Mouse (Mus musculus): ENCODE measurements around the gene Atp2b1. TPM values are rescaled to one million over a fixed set of nuclear protein-coding genes. Genes with fewer than 3 reads are reported as not detected.

Gene Atp2b1
- total RNA-seq, 1 experiment from 2014 or later = 49.1 TPM

DNA sequence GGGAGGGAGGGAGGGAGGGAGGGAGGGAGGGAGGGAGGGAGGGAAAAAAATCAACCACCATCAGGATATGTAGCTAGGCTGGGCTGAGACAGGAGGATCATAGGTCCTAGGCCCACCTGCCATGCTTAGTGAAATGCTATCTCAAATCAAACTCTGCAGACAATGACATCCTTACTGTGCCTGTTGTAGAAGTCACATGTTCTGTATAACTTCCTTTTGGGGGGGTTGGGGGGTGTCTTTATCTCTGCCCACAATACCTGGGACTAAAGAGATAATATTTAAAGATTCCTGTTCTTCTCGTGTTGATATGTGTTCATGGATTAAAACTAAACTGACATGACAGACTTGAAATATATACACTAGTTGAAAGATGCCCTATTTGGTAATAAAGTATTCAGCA is 35.5 kb downstream of the Atp2b1 start:
- no peak for ATAC-seq (replicated peaks in 1 of 2; ENCODE audit: insufficient read depth in 1 of 2, low FRiP score in 2 of 2, low TSS enrichment in 1 of 2, low read depth in 1 of 2, poor library complexity in 2 of 2, severe bottlenecking in 2 of 2)

DNA sequence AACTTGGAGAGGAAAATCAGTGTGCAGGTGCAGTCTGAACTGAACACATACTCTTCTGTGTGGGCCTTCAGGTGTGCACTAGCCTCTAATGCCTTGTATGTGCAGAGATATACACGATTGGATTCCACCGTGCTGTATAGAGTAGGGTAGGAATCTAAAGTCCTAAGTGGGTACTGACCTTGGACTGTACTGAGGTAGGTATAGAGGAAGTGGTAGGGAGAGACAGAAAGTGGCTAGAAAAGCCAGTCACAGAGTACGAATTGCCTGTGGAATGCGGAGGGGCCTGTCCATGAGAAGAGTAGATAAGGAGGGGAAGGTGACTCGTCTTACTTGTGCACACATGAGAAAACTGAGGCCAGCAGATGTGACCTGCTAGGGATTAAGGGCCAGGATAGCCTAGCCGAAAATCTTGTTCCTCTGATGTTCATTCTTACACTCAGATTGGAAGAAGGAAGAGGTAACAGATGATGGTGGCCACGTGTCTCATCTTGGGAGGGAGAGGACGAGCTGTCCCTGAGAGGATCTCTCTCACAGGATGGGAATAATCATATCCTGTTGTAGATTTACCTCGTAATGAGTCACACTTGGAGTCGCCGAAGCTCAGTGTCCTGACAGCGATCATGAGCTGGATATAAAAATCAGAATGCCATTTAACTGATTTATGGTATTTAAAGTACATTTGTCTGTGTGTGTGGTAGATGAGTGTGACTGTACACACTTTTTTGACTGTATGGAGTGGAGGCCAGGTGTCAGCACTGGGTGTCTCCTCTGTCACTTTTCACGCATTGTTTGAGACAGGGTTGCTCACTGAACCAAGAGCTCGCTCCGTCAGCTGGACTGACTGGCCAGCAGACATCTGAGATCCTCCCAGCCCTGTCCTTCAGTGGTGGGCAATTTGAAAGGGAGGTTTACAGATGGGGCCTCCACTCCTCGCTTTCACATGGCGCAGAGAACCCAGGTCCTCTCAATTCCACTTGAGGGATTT is 37.4 kb downstream of the Atp2b1 start:
- 0 out of 4 replicates have a peak, but pooled peaks of 1 of the 2 experiments have one; percentile 31 for ATAC-seq (replicated peaks in 1 of 2; ENCODE audit: insufficient read depth in 1 of 2, low FRiP score in 2 of 2, low TSS enrichment in 1 of 2, low read depth in 1 of 2, poor library complexity in 2 of 2, severe bottlenecking in 2 of 2)

DNA sequence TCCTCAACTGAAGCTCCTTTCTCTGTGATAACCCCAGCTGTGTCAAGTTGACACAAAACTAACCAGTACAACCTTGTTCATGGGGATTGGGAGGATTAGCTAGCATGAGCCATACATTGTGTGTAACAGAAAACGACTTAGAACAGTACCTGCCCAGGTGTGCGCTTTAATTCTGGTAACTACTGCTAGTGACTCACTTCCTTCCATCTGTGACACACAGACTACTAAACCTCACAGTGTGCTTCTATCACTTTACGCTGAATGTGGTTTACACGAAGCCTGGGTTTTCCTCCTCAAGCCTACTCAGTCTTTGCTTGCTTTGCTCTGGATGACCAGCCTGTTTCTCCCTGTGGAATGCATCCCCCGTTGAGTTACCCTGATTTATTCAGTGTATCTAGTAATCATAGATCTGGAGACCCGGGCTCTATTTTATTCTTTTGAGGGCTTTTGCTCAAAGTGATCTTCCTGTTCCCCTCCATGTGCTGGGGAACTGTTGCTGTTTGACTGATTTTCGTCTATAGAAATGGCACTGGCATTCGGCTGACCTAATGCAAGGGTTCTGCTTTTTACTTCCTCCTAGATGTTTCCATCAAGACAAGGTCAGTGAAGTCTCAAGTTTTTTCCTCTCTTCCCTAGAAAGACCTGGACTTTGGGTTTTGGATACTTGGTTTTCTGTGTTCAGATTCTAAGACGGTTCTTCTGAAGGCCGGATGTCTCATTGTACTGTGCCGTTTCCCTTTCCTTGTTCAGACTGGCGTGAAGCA is 40.2 kb downstream of the Atp2b1 start:
- ATAC-seq (replicated peaks in 1 of 2; ENCODE audit: insufficient read depth in 1 of 2, low FRiP score in 2 of 2, low TSS enrichment in 1 of 2, low read depth in 1 of 2, poor library complexity in 2 of 2, severe bottlenecking in 2 of 2) = peak; percentile 63 to 84; a peak in 3 of 4 replicates

DNA sequence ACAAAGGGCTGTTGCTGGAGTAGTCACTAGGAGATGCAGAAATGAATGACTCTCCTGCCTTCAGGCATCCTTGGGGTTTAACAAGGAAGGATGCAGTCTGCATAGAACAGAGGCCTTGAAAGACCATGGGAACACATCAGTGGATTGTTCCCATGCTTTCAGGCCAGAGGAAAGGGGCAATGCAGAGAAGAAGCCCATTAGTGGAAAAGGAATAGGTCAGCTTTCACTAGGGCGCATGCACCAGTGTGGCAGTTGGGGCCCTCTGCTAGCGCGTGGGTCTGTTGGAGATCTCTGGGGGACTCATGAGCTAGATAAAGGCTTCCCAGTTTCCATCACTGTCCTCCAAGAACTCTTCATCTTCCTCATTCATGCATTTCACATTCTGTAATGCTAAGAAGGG is 41.9 kb downstream of the Atp2b1 start:
- ATAC-seq (replicated peaks in 1 of 2; ENCODE audit: insufficient read depth in 1 of 2, low FRiP score in 2 of 2, low TSS enrichment in 1 of 2, low read depth in 1 of 2, poor library complexity in 2 of 2, severe bottlenecking in 2 of 2) = no peak

DNA sequence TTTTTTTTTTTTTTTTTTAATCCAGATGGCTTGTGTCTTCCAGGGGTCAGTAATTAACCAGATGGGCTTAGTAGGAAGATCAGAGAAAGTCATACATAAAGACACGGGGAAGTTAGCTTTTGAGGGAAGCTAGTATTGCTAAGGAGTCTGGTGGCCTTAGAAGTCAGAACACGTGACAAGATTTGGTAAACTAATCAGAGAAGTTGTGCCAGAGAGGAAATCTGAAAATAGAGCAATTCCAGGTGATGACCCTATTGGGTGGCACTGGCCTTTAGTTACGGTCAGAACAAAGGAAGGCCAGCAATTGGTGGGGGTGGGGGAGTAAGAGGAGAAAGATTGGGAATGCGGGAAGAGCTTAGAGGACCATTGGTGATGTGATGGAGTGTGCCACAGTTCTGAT is 44.5 kb downstream of the Atp2b1 start:
- no peak; a peak in 1 of 4 replicates for ATAC-seq (replicated peaks in 1 of 2; ENCODE audit: insufficient read depth in 1 of 2, low FRiP score in 2 of 2, low TSS enrichment in 1 of 2, low read depth in 1 of 2, poor library complexity in 2 of 2, severe bottlenecking in 2 of 2)

DNA sequence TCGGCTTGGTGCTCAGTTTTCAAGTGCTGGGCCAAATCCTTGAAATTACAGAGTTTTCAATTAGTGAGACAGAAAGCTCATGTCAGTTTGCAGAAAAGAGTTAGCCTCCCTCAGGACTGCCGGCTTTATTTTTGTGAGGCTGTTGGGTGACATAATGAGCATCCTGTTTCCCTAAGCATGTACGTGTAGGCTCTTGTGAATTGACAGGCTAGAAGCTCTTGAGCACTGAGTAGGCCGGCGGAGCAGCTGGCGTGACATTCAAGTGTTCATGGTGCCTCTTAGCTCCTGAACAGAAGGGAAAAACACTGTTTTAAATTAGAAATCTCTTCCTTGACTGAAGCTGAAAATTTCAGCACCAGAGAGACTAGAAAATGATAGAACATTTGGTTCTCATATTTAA is 45.2 kb downstream of the Atp2b1 start:
- ATAC-seq (replicated peaks in 1 of 2; ENCODE audit: insufficient read depth in 1 of 2, low FRiP score in 2 of 2, low TSS enrichment in 1 of 2, low read depth in 1 of 2, poor library complexity in 2 of 2, severe bottlenecking in 2 of 2) = no peak

DNA sequence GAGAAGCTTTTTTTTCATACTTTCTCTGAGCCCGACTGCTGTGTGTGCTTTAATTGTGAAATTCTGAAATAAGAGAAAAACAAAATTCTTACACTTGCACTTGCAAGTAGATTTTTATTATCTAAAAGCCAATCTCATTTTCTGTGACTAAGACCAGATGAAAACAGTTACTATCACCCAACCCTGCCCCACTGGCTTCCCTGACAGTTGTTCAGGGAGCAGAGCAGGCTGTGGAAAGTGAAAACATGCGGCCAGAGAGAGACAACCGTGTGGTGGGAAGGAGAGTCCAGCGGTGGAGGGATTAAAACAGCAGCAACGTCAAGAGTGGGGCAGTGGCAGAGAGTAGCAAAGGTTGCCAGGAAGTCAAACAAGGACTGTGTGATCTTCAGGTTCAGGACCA is 46.7 kb downstream of the Atp2b1 start:
- no peak for ATAC-seq (replicated peaks in 1 of 2; ENCODE audit: insufficient read depth in 1 of 2, low FRiP score in 2 of 2, low TSS enrichment in 1 of 2, low read depth in 1 of 2, poor library complexity in 2 of 2, severe bottlenecking in 2 of 2)

DNA sequence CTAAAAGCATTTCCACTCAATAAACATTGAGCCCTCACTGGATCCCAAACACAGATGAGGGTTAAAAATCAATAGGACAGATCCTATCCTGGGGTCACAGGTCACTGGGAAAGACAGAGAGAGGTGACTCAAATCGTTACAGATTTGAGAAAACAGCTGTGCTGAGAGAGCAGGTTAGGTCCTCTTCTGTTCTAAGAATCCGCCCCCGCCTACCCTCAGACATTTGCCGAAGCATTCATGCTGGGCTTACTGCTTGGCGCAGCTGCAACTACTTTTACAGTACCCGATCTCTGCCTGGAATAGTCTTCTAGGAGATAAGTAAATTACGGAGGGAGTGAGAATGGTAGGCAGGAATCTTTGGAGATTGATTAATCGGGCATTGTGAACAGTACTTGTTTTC is 47.9 kb downstream of the Atp2b1 start:
- no peak for ATAC-seq (replicated peaks in 1 of 2; ENCODE audit: insufficient read depth in 1 of 2, low FRiP score in 2 of 2, low TSS enrichment in 1 of 2, low read depth in 1 of 2, poor library complexity in 2 of 2, severe bottlenecking in 2 of 2)

DNA sequence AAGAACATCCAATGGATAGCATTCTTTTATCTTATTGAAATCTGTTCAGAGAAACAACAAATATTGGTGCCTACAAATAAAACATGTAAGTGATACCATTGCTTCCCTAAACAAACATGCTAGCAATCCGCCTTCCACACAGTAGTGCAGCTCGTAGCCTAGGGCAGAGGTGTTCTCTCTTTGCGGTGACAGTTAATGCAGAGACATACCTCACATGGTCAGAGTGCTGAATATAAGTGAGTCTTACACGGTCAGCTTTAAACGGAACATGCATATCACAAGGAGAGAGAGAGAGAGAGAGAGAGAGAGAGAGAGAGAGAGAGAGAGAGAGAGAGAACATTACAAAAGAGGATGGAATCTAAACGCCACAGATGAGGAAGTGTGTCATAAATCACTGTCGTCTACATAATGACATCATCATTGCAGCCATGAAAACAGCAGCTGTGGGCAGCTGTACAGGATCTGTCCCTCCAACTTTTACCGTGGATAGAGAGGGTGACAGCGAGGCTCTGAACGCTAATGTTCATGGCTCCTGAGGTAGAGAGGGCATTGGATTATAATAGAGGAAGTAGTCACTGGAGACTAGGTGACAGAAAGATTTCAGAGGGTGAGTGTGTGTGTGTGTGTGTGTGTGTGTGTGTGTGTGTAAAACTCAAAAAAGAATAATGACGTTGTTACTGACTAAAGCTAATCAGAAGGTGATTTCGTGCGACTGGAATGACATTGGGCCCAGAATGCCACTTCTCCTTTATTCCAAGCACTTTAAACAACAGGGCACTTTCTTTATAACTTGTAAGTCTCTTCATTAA is 52.4 kb downstream of the Atp2b1 start:
- ATAC-seq (replicated peaks in 1 of 2; ENCODE audit: insufficient read depth in 1 of 2, low FRiP score in 2 of 2, low TSS enrichment in 1 of 2, low read depth in 1 of 2, poor library complexity in 2 of 2, severe bottlenecking in 2 of 2) = peak; percentile 92 to 94

DNA sequence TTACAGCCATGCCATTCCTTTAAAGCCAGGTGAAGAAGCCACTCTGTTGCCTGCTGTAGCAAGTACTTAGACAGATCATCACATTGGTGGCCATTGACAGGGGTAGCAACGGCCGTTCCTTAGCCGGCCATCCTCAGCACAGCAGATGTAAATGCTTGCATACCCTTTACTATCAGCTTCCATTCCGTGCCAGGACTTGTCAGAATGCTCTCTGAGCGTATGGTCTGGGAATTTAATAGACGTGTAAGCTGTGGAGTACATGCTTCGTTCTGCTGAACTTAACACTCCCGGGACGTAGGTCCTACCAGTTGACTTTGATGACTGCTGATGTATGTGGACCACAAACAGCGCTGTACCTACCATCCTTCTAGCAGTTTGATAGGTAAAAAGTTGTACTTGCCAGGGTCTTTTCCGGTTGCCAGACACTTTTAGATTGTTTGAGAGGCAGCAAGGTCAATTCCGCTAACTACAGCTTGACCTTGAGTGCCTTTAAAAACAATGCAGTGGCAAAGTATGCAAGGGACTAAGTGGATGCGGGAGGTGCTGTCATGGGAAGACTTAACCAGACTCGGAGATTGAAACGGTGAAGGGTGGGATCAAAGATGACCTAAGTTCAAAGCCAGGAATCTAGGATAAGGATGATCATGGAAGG is 53.2 kb downstream of the Atp2b1 start:
- ATAC-seq (replicated peaks in 1 of 2; ENCODE audit: insufficient read depth in 1 of 2, low FRiP score in 2 of 2, low TSS enrichment in 1 of 2, low read depth in 1 of 2, poor library complexity in 2 of 2, severe bottlenecking in 2 of 2) = no peak

DNA sequence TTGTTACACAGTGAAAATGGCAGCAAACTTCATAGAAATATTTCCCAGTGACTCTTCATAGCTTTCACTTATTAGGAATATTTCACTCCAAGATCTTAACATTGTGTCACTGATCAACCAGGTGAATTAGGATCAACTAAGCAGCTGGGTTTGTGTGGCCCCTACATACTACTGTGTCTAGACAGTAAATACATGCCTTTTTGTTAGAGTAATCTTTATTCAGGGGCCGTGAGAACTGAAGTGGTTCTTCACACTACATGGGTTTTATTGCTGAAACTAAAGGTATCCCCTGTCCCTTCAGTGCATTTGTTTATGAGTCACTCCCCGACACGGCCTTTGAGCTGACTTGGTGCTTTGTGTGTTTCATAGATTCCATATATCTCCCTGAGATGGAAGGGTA is 56.7 kb downstream of the Atp2b1 start:
- ATAC-seq (replicated peaks in 1 of 2; ENCODE audit: insufficient read depth in 1 of 2, low FRiP score in 2 of 2, low TSS enrichment in 1 of 2, low read depth in 1 of 2, poor library complexity in 2 of 2, severe bottlenecking in 2 of 2) = no peak

DNA sequence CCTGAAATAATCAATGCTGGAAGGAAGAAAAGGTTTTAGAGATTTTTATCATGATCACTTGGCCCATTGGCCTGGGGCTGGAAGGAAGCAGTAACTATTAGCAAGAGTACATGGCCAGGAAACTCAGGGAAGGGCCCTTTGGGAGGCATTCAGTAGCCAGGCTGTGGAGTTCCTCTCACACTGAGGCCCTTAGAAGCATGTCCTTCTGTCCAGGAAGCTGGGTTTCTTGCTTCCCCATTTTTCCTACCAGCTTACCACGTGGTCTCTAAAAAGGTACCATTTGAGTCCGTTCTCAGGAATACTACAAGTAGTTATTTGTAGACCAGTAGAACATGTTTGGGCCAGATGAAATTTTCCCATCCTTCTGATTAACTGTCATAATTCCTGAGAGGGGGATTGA is 58.2 kb downstream of the Atp2b1 start:
- no peak; a peak in 1 of 4 replicates for ATAC-seq (replicated peaks in 1 of 2; ENCODE audit: insufficient read depth in 1 of 2, low FRiP score in 2 of 2, low TSS enrichment in 1 of 2, low read depth in 1 of 2, poor library complexity in 2 of 2, severe bottlenecking in 2 of 2)

DNA sequence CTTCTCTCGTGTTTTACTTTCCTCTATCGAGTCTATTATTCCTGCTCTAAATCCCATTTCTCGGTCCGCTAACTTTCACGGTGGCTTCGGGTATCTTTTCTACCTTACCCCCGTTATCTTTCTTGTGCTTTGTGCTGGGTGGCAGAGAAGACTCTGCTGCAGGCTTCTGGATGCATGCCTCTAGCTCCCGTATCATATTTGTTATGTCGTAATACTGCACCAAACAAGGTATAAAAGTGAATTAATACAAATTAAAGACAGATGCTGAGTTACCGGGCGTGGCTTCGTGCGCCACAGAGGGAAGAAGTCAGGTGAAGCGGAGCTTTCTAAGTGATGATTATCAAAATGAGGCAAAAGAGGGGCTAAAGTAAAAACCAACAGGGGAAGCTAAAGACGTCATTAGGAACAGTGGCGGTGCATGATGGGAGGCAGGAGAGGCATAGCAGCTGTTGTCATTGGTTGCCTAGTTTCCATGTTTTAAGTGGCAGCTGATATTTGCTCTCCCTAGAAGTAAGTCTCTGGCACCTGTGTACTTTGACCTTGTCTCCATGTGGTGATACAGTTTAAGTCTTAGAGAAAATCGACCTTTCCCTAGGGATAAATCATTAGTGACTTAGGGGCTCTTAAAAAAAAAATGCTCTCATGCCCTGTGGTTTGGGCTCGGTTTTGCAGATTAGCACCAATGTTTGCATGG is 58.9 kb downstream of the Atp2b1 start:
- ATAC-seq (replicated peaks in 1 of 2; ENCODE audit: insufficient read depth in 1 of 2, low FRiP score in 2 of 2, low TSS enrichment in 1 of 2, low read depth in 1 of 2, poor library complexity in 2 of 2, severe bottlenecking in 2 of 2) = no peak

DNA sequence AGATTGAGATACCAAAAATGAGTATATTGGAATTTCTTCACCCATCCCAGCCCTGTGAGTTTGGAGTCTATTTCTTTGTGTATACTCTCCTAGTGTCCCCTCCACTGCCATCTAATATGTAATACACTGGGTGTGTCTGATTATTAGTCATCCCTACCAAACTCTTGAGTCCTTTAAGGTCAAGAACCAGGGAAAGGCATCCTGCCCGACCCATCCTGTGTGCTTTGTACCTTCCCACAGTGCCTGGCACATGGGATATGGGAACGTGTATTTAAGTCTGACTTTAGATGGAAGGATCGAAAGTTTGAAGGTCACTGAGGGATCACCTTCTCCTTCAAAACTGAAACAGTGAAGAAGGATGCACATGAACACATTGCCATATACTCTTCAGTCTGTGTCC is 60.4 kb downstream of the Atp2b1 start:
- no peak; a peak in 1 of 4 replicates for ATAC-seq (replicated peaks in 1 of 2; ENCODE audit: insufficient read depth in 1 of 2, low FRiP score in 2 of 2, low TSS enrichment in 1 of 2, low read depth in 1 of 2, poor library complexity in 2 of 2, severe bottlenecking in 2 of 2)

DNA sequence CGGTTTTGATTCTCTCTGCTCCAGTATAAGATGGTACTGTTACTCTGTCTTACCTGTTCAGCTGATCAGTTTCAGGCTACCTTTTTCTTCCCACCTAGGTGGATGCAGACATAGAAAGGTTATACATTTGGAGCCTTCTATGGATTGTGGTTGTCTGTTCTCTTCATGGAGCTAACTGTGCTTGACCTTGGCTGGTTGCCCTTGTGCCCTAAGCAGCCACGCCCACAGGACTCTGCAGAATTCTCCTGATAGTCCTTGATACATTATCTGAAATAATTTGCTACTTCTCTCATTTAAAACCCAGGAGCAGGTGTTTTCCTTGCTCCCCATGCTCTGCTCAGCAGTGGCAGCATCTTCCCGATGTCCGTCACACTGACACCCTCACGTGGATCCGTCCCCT is 61.4 kb downstream of the Atp2b1 start:
- ATAC-seq (replicated peaks in 1 of 2; ENCODE audit: insufficient read depth in 1 of 2, low FRiP score in 2 of 2, low TSS enrichment in 1 of 2, low read depth in 1 of 2, poor library complexity in 2 of 2, severe bottlenecking in 2 of 2) = no peak

DNA sequence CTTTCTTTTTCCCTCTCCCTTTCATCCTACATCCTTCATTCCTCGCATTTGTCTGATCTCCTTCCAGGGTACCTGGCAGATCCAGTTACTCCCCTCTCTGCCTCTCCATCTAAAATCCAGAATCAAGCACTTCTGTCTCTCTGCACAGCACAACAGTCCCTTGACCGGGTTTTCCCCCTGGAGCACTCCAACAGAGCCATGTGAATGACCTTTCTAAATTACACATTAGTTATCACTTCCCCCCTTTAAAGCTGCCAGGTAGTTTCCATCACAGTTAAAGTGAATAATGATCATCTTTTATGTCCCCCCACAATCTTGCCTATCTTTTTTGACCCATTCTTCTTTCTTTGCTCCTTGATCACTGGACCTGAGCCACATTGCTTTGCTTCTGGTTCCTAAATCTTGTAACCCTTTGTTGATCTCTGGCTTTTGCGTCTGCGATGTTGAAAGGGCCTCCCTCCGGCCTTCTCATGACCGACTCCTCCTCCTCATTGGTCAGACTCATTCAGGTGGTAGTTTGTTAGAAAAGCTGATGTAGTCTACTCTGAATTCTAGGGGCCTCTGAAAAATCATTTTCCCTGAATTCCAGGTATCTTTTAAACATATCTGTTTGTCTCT is 62.8 kb downstream of the Atp2b1 start:
- no peak for ATAC-seq (replicated peaks in 1 of 2; ENCODE audit: insufficient read depth in 1 of 2, low FRiP score in 2 of 2, low TSS enrichment in 1 of 2, low read depth in 1 of 2, poor library complexity in 2 of 2, severe bottlenecking in 2 of 2)

All from hematopoietic stem cell, adult 5-6 weeks (primary cell).